Mouse (Mus musculus): ENCODE results near the gene Zbtb32. TPM values are rescaled to one million over a fixed set of nuclear protein-coding genes. Genes with fewer than 3 reads are reported as not detected.

Zbtb32 gene
- total RNA-seq, 4 experiments from 2014 or later, result not detected

- no peak for DNase-seq (ENCODE audit: low spot score in 2 of 2)
These were observed 3.9 kb upstream of the Zbtb32 start for GRCm38 (mm10) chr7:30602583-30602982.

GRCm38 (mm10) chr7:30600651-30601050 is 1.9 kb upstream of the Zbtb32 start:
- no peak for DNase-seq (ENCODE audit: low spot score in 2 of 2)

GRCm38 (mm10) chr7:30599933-30600353 is 1.2 kb upstream of the Zbtb32 start:
- peak; percentile 75 to 93 for DNase-seq (ENCODE audit: low spot score in 2 of 2)

- DNase-seq (ENCODE audit: low spot score in 2 of 2), result no peak
These were observed 1.9 kb downstream of the Zbtb32 start for GRCm38 (mm10) chr7:30596811-30597210.

GRCm38 (mm10) chr7:30596093-30596492 is 2.6 kb downstream of the Zbtb32 start:
- DNase-seq (ENCODE audit: low spot score in 2 of 2), result no peak

- DNase-seq (ENCODE audit: low spot score in 2 of 2), result no peak
These were observed 4.1 kb downstream of the Zbtb32 start for GRCm38 (mm10) chr7:30594510-30595024.

GRCm38 (mm10) chr7:30593579-30594509 is 4.9 kb downstream of the Zbtb32 start:
- DNase-seq (ENCODE audit: low spot score in 2 of 2), result no peak

GRCm38 (mm10) chr7:30592772-30593423 is 5.8 kb downstream of the Zbtb32 start:
- DNase-seq (ENCODE audit: low spot score in 2 of 2), result no peak

- DNase-seq (ENCODE audit: low spot score in 2 of 2), result no peak
These were observed 7.1 kb downstream of the Zbtb32 start for GRCm38 (mm10) chr7:30591605-30591951.

- DNase-seq (ENCODE audit: low spot score in 2 of 2), result no peak
These were observed 7.6 kb downstream of the Zbtb32 start for GRCm38 (mm10) chr7:30590927-30591604.

GRCm38 (mm10) chr7:30589435-30590301 is 9.0 kb downstream of the Zbtb32 start:
- DNase-seq (ENCODE audit: low spot score in 2 of 2), result peak in 1 of 2 experiments; percentile 72

- peak; percentile 89 to 98 for DNase-seq (ENCODE audit: low spot score in 2 of 2)
These were observed 9.9 kb downstream of the Zbtb32 start, which contains the start of gene Kmt2b for GRCm38 (mm10) chr7:30588676-30589434. Kmt2b (minus strand) TSS chr7:30588726.

- peak in 1 of 2 experiments; percentile 53 for DNase-seq (ENCODE audit: low spot score in 2 of 2)
These were observed 10.7 kb downstream of the Zbtb32 start for GRCm38 (mm10) chr7:30587842-30588667.

- DNase-seq (ENCODE audit: low spot score in 2 of 2), result no peak
These were observed 12.2 kb downstream of the Zbtb32 start for GRCm38 (mm10) chr7:30586455-30587020.

GRCm38 (mm10) chr7:30585170-30585569 is 13.5 kb downstream of the Zbtb32 start:
- no peak for DNase-seq (ENCODE audit: low spot score in 2 of 2)

GRCm38 (mm10) chr7:30584339-30584738 is 14.4 kb downstream of the Zbtb32 start:
- DNase-seq (ENCODE audit: low spot score in 2 of 2), result no peak

GRCm38 (mm10) chr7:30581547-30581946 is 17.2 kb downstream of the Zbtb32 start:
- no peak for DNase-seq (ENCODE audit: low spot score in 2 of 2)

GRCm38 (mm10) chr7:30579950-30580349 is 18.8 kb downstream of the Zbtb32 start:
- DNase-seq (ENCODE audit: low spot score in 2 of 2), result no peak

GRCm38 (mm10) chr7:30572969-30573368 is 25.7 kb downstream of the Zbtb32 start:
- DNase-seq (ENCODE audit: low spot score in 2 of 2), result no peak
